Mouse (Mus musculus) liver, embryonic 14.5 days (tissue): Measurements from ENCODE around the gene Tcap. TPM values are rescaled to one million over a fixed set of nuclear protein-coding genes. Genes with fewer than 3 reads are reported as not detected.

Experiments
- ATAC-seq: fragments of 200-750 bp; cut with Nextera tagmentation; 2 replicates; pipeline ENCODE4 v1.8.0; 2017; ENCODE audit warnings: moderate number of reproducible peaks, mild to moderate bottlenecking, moderate library complexity; ENCODE audit not compliant: insufficient read depth
- DNase-seq, 3 experiments: peaks; one replicate each; pipeline ENCODE4 v3.0.0-alpha.2; 2012 to 2013; ENCODE audit warnings: low read depth in 3 of 3, low spot score in 3 of 3
- H3K27ac ChIP-seq: fragments of 300-500 bp; sonication (generic); 2 replicates; pipeline ENCODE4 v1.5.1; 2014; ENCODE audit warnings: moderate library complexity, mild to moderate bottlenecking, control low read depth, inconsistent platforms
- H3K27me3 ChIP-seq: fragments of 300-500 bp; sonication (generic); 2 replicates; pipeline ENCODE4 v1.6.1; 2014; ENCODE audit warnings: mild to moderate bottlenecking, low read length, moderate library complexity; ENCODE audit not compliant: control insufficient read depth, insufficient read depth
- H3K36me3 ChIP-seq: fragments of 300-500 bp; sonication (generic); replicated peaks from 2 replicates; pipeline ENCODE4 v1.6.1; 2014; ENCODE audit warnings: low read depth; ENCODE audit not compliant: control insufficient read depth, insufficient read depth
- H3K4me1 ChIP-seq, 2 experiments: fragments of 200-500 bp in 1 of 2; fragments of 300-500 bp in 1 of 2; sonication (generic) in 1 of 2; replicated peaks; 2 replicates each; pipeline ENCODE4 v1.6.1; 2012 to 2014; ENCODE audit warnings: antibody characterized with exemption in 1 of 2, inconsistent platforms in 1 of 2, low read length in 1 of 2; ENCODE audit not compliant: control insufficient read depth in 2 of 2, insufficient read depth in 2 of 2
- H3K4me2 ChIP-seq: fragments of 300-500 bp; sonication (generic); 2 replicates; pipeline ENCODE4 v1.6.1; 2014; ENCODE audit warnings: low read depth, mild to moderate bottlenecking, control low read depth, moderate library complexity
- H3K4me3 ChIP-seq, 2 experiments: fragments of 200-500 bp in 1 of 2; fragments of 300-500 bp in 1 of 2; sonication (generic) in 1 of 2; 2 replicates each; pipeline ENCODE4 v1.5.1; 2012 to 2014; ENCODE audit warnings: low read depth in 2 of 2, low read length in 2 of 2, mild to moderate bottlenecking in 2 of 2, control low read depth in 1 of 2, inconsistent platforms in 1 of 2, moderate library complexity in 1 of 2; ENCODE audit not compliant: insufficient read depth in 1 of 2
- H3K9ac ChIP-seq: fragments of 300-500 bp; sonication (generic); replicated peaks from 2 replicates; pipeline ENCODE4 v1.6.1; 2014; ENCODE audit warnings: mild to moderate bottlenecking, control low read depth, moderate library complexity
- H3K9me3 ChIP-seq: fragments of 300-500 bp; sonication (generic); 2 replicates; pipeline ENCODE4 v1.6.1; 2016; ENCODE audit warnings: low read length, mixed read lengths; ENCODE audit not compliant: control insufficient read depth
- CTCF ChIP-seq: IDR thresholded peaks from 2 replicates; pipeline ENCODE4 v1.5.1; 2016; ENCODE audit warnings: antibody characterized with exemption, low read depth, control low read depth
- EP300 ChIP-seq: IDR thresholded peaks from 2 replicates; pipeline ENCODE4 v1.6.1; 2016; ENCODE audit warnings: antibody characterized with exemption, low read depth
- WGBS: fragments of 180-500 bp; shearing (Covaris S2); extraction: QIAGEN DNeasy Blood & Tissue Kit; methylation state at CpG from one replicate; pipeline ENCODE4 v1.1.7; 2014; ENCODE audit not compliant: insufficient replicate concordance; 5-methylcytosine and 5-hydroxymethylcytosine counted together
- polyA plus RNA-seq, 2 experiments: library from polyadenylated mRNA; depleted of rRNA in 1 of 2; stranded (reverse) in 1 of 2; unstranded in 1 of 2; fragments of >200 nt; fragmentation: Nextera tagmentation in 1 of 2; extraction: Ambion mirVana in 1 of 2; gene quantifications; 2 replicates each; pipeline versions ENCODE4 v1.2.1 to v1.2.3; 2012 to 2014

The Tcap gene
- polyA plus RNA-seq, 2 experiments: 0.03 TPM; not detected in 1

- TF ChIP-seq EP300 (no peak), CTCF (no peak)
- Histone ChIP-seq H3K4me1 (no peaks in the 10 kb centered on the region), H3K9me3 (no peaks in the 10 kb centered on the region), H3K4me2 (no peak overlapping the region), H3K9ac (no peak overlapping the region), H3K4me3 (no peak overlapping the region), H3K36me3 (no peaks in the 10 kb centered on the region), H3K27ac (no peak overlapping the region), H3K27me3 (no peaks in the 10 kb centered on the region)
- DNase-seq (no peak), ATAC-seq (no peak)
- WGBS: 63% methylated on average over 10 of the region's 10 CpGs
Observed at GRCm38 (mm10) chr11:98367171-98367862, 16.3 kb upstream of the Tcap start.

GRCm38 (mm10) chr11:98367863-98368186, 15.8 kb upstream of the Tcap start:
- Histone ChIP-seq H3K27ac (no peak overlapping the region), H3K4me1 (no peaks in the 10 kb centered on the region), H3K9ac (no peak overlapping the region), H3K4me3 (no peak overlapping the region), H3K36me3 (no peaks in the 10 kb centered on the region), H3K4me2 (no peak overlapping the region), H3K27me3 (no peaks in the 10 kb centered on the region), H3K9me3 (no peaks in the 10 kb centered on the region)
- 67% methylated on average over 7 of the region's 7 CpGs for WGBS
- DNase-seq: no peak
- no peak for TF ChIP-seq EP300
- ATAC-seq: no peak

- 65% methylated on average over 6 of the region's 6 CpGs for WGBS
- no peaks in the 10 kb centered on the region for H3K27me3 ChIP-seq
- no peak overlapping the region for H3K9ac ChIP-seq
- no peak overlapping the region for H3K4me2 ChIP-seq
- ATAC-seq: no peak
- no peak overlapping the region for H3K4me3 ChIP-seq
- H3K27ac ChIP-seq: no peak overlapping the region
- no peaks in the 10 kb centered on the region for H3K36me3 ChIP-seq
- H3K4me1 ChIP-seq: no peaks in the 10 kb centered on the region
- no peak for DNase-seq
- no peaks in the 10 kb centered on the region for H3K9me3 ChIP-seq
- no peak for TF ChIP-seq CTCF
- no peak for TF ChIP-seq EP300
Observed at GRCm38 (mm10) chr11:98369337-98369736, 14.3 kb upstream of the Tcap start.

GRCm38 (mm10) chr11:98370588-98370987, 13.0 kb upstream of the Tcap start:
- Histone ChIP-seq H3K36me3 (no peaks in the 10 kb centered on the region; the same call in 1 of the 2 replicates), H3K4me1 (no peaks in the 10 kb centered on the region), H3K4me2 (no peak overlapping the region), H3K9ac (no peak overlapping the region), H3K27me3 (no peaks in the 10 kb centered on the region), H3K9me3 (no peaks in the 10 kb centered on the region), H3K4me3 (no peak overlapping the region), H3K27ac (no peak overlapping the region)
- WGBS: 61% methylated on average over 2 of the region's 2 CpGs
- DNase-seq: no peak
- TF ChIP-seq EP300: no peak
- no peak for TF ChIP-seq CTCF
- ATAC-seq: no peak

GRCm38 (mm10) chr11:98371556-98372240, 11.9 kb upstream of the Tcap start:
- ATAC-seq (no peak), DNase-seq (no peak)
- no peak overlapping the region for H3K4me2 ChIP-seq
- WGBS: 62% methylated on average over 9 of the region's 10 CpGs
- no peak overlapping the region for H3K9ac ChIP-seq
- H3K4me3 ChIP-seq: no peak overlapping the region
- H3K36me3 ChIP-seq: no peaks in the 10 kb centered on the region; the same call in 1 of the 2 replicates
- TF ChIP-seq EP300: no peak
- no peak for TF ChIP-seq CTCF
- no peaks in the 10 kb centered on the region for H3K27me3 ChIP-seq
- no peak overlapping the region for H3K27ac ChIP-seq
- no peaks in the 10 kb centered on the region for H3K9me3 ChIP-seq
- no peaks in the 10 kb centered on the region for H3K4me1 ChIP-seq
